In the genomic region with DNA sequence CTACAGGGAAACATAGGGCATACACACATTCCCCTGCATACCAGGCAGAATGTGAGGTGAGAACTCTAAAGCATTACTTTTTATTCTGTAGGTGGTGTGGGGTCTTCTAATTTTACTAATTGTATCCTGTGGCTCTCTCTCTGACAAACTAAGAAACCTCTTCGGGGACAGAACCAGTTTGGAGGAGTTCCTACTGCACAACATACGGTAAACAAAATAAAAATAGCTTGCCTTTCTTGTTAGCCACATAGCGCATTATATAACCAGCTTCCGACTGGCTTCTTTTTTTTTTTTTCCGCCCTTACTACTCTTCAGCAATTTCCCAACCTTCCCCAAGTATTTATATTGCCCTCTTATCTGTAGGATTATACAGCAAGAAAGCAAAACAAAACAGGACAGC, we compare ENCODE assay signal across 8 mouse cellular contexts. TPM values are rescaled to one million over a fixed set of nuclear protein-coding genes. Genes with fewer than 3 reads are reported as not detected.
DNase-seq lines count a peak whose midpoint lies in the region; ATAC-seq and TF ChIP-seq lines count a peak whose summit lies in the region.

No protein-coding gene starts in this region.

- ATAC-seq in erythroblast, adult 5-6 weeks (replicated peaks; ENCODE audit: low FRiP score, poor library complexity, severe bottlenecking) = no peak
- no peak for ATAC-seq in forebrain, postnatal 0 days
- ATAC-seq in liver, postnatal 0 days = no peak

- no peaks in the 10 kb centered on the region for H3K36me3 ChIP-seq in erythroblast, embryonic 14.5 days (ENCODE audit: control insufficient read depth)
- H3K36me3 ChIP-seq in forebrain, postnatal 0 days (ENCODE audit: insufficient read depth) = no peaks in the 10 kb centered on the region
- no peaks in the 10 kb centered on the region for H3K36me3 ChIP-seq in liver, postnatal 0 days (replicated peaks; ENCODE audit: insufficient read depth, low read length)

- 1% methylated on average over 5 of the region's 5 CpGs for WGBS in forebrain, postnatal 0 days
- 5% methylated on average over 5 of the region's 5 CpGs for WGBS in liver, postnatal 0 days (ENCODE audit: insufficient replicate concordance)

- H3K27ac ChIP-seq in forebrain, postnatal 0 days (ENCODE audit: low read depth, low read length) = peak overlapping the region; percentile 98
- H3K27ac ChIP-seq in liver, postnatal 0 days (ENCODE audit: low read depth) = peak overlapping the region; percentile 98

- DNase-seq in CD4-positive helper T cell, adult 2 months (ENCODE audit: low read depth, low spot score) = peak; percentile 16
- DNase-seq in forebrain, postnatal 0 days = no peak
- no peak for DNase-seq in liver, postnatal 0 days
- no peak for DNase-seq in adrenal gland, postnatal 36 days
- no peak for DNase-seq in spleen, postnatal 4 days (ENCODE audit: low spot score in 2 of 2)
- no peak for DNase-seq in left cerebral cortex, adult 11 months (ENCODE audit: low spot score)

- H3K4me2 ChIP-seq in forebrain, postnatal 0 days (ENCODE audit: low read depth) = peak overlapping the region; percentile 90
- H3K4me2 ChIP-seq in liver, postnatal 0 days (ENCODE audit: low read depth, low read length) = peak overlapping the region; percentile 94

- H3K4me3 ChIP-seq in erythroblast, embryonic 14.5 days (replicated peaks) = peak overlapping the region; percentile 73
- peak overlapping the region; percentile 79 for H3K4me3 ChIP-seq in forebrain, postnatal 0 days (ENCODE audit: low read depth, low read length)
- peak overlapping the region; percentile 92 for H3K4me3 ChIP-seq in liver, postnatal 0 days (ENCODE audit: low read depth, low read length)

- peaks cover 29% of the 10 kb centered on the region for H3K4me1 ChIP-seq in erythroblast, embryonic 14.5 days (ENCODE audit: control insufficient read depth)
- H3K4me1 ChIP-seq in forebrain, postnatal 0 days (ENCODE audit: insufficient read depth) = peaks cover 17% of the 10 kb centered on the region
- peaks cover 16% of the 10 kb centered on the region; the same call in 1 of the 2 replicates for H3K4me1 ChIP-seq in liver, postnatal 0 days (ENCODE audit: insufficient read depth)

- peaks cover 44% of the 10 kb centered on the region for H3K27me3 ChIP-seq in erythroblast, embryonic 14.5 days (ENCODE audit: control insufficient read depth)
- H3K27me3 ChIP-seq in forebrain, postnatal 0 days (ENCODE audit: insufficient read depth, low read length) = no peaks in the 10 kb centered on the region
- no peaks in the 10 kb centered on the region for H3K27me3 ChIP-seq in liver, postnatal 0 days (ENCODE audit: insufficient read depth, low read length)

- H3K9me3 ChIP-seq in erythroblast, embryonic 14.5 days (ENCODE audit: control insufficient read depth, low read length) = no peaks in the 10 kb centered on the region
- H3K9me3 ChIP-seq in forebrain, postnatal 0 days (ENCODE audit: low read length) = no peaks in the 10 kb centered on the region
- H3K9me3 ChIP-seq in liver, postnatal 0 days (ENCODE audit: low read length) = no peaks in the 10 kb centered on the region

- no peak for TF ChIP-seq EP300 in liver, postnatal 0 days (IDR thresholded peaks at IDR 0.05; ENCODE audit: low read depth)

- H3K9ac ChIP-seq in forebrain, postnatal 0 days = peak overlapping the region; percentile 95
- peak overlapping the region; percentile 94 for H3K9ac ChIP-seq in liver, postnatal 0 days (replicated peaks)

- no peak for TF ChIP-seq CTCF in forebrain, postnatal 0 days (IDR thresholded peaks at IDR 0.05; ENCODE audit: low read depth)
- TF ChIP-seq CTCF in liver, postnatal 0 days (IDR thresholded peaks at IDR 0.05; ENCODE audit: low read depth) = no peak

RNA-seq across cellular contexts. Expression of a gene that starts 2.0 kb away (rescaled TPM):
- polyA plus RNA-seq in erythroblast, embryonic 14.5 days (2012) = 0.01 and 0.02 TPM in 2 replicates
- under 0.01 and 2.9 TPM in 2 replicates for total RNA-seq in erythroblast, adult 5-6 weeks (2015; ENCODE audit: low replicate concordance)
- 2.2 and 2.4 TPM in 2 replicates for total RNA-seq in erythroblast, adult 5-6 weeks (2017; ENCODE audit: low replicate concordance)
- 32.3 and 33.6 TPM in 2 replicates for total RNA-seq in forebrain, postnatal 0 days (2014; rRNA removed)
- 7.6 and 13.0 TPM in 2 replicates for polyA plus RNA-seq in forebrain, postnatal 0 days (2015; fragmentation: Nextera tagmentation; extraction: Ambion mirVana)
- polyA plus RNA-seq in liver, postnatal 0 days (2015; fragmentation: Nextera tagmentation; extraction: Ambion mirVana) = 3.9 and 4.4 TPM in 2 replicates
- 10 to 100 TPM; 36.1 to 52.4 TPM for total RNA-seq in adrenal gland, postnatal 36 days (2021)
